Mouse (Mus musculus) lung, adult 2 months (tissue): ENCODE measurements at regions not wholly inside any gene's neighbourhood (a gene's known extent, or its start where the extent isn't known, plus 50 kb on each side); places are given as distances from the start of the nearest gene placed in this dataset.

Experiments used
- CTCF ChIP-seq: fragments of 200-500 bp; IDR thresholded peaks from 2 replicates; pipeline ENCODE4 v1.5.1; 2011; ENCODE audit warnings: mild to moderate bottlenecking, low read length, control low read depth; ENCODE audit not compliant: insufficient read depth
- POLR2A ChIP-seq: fragments of 200-500 bp; IDR thresholded peaks from 2 replicates; pipeline ENCODE4 v1.6.1; 2011; ENCODE audit warnings: low read depth, mild to moderate bottlenecking, control low read depth, low read length, borderline replicate concordance; ENCODE audit errors: extremely low read depth

DNA sequence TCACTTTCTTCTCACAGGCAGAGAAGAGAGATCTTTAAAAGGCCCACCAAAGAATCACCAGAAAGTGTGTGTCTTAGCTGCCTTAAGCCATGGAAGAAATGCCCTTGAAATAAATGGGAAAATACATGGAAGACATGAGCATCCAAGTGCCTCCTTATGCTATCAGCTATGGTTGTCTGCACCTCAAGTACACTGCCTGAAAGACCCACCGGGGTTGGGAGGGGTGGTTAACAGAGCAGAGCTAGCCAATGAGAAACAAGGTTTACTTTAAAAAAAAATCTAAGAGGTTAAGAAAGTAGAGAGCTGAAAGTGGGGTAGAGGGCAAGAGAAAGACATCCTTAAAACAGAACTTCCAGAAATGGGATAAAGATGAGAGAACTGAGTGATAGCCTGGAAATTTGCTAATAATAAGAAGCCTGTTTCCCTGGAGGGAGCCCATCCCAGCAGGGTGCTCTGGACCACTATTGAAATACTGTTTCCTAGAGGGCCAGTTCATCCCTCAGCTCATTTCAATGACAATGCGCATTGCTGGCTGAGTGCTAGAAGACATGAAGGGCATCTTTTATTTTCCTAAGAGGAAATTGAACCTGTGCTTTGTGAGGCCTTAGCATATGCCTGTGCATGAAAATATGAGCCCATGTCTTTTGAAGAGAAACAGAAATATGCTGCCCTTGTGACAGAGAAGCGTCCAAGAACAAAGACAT, 262.9 kb upstream of the Nt5e start:
- TF ChIP-seq POLR2A (no peak), CTCF (no peak)
